Mouse (Mus musculus) T-cell, adult 2 months (primary cell): Measurements from ENCODE around the gene Cyp2j5.
"Not testable (repeated sequence)": the region's sequence is repeated elsewhere in the genome, so short reads cannot be mapped to it uniquely, and the experiment has no call there.

Experiments used
- DNase-seq: peaks from one replicate; pipeline ENCODE4 v3.0.0; 2022; ENCODE audit warnings: low spot score

Gene Cyp2j5

DNA sequence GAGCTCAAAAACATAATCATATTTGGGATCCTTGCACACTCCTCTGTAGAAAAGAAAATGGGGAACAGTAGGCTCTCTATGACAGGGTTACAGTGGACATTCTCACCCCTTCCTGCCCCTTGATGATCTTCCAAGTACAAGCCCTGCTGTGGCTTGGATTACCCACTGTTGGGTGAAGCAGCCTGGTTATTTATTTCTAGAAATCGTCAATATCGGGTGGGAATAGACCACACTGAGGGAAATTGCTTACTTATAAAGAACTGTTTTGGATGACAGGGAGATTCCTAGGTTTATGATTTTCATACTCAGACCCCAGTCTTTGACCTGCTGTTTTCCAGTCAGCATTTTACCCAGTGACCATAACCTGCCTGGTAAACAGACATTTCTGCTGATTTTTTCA lies at the start of gene Cyp2j5:
Cyp2j5 (minus strand) TSS at position 164 of the 400 bp plus-strand sequence.
- no peak for DNase-seq

DNA sequence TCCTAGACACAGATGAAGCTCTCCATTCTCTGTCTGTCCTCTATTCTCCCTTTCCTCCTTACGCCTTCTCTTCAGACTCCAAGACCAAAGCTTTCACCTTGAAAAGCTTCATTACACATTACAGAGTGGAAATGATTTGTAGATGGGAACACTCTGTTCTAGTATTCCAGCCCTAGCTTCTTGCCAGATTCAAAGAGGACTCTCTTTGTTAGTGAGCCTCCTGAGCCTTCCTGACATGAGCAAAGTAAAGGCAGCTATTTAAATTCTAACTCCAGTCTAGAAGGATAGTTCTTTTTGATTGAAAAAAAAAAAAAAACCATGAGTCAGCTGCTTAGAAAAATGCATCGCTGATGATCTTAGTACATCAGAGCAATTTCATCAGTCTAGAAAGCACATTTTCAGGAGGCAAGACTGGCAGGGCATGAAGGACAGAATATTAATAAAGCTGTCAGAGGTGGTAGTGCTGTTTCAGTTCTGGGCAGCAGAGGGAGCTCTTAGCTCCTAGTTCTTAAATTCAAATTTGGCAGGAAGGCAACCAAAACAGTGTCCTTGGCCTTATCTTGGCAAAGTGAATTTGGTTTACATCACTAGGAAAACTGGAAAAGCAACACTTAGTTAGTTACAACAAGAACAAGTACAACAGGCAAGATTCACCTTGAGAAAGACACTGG lies 41.5 kb upstream of the Cyp2j5 start:
- DNase-seq: no peak

GRCm38 (mm10) chr4:96698218-96698561 lies 34.2 kb upstream of the Cyp2j5 start:
- DNase-seq: no peak

GRCm38 (mm10) chr4:96697511-96698217 lies 33.7 kb upstream of the Cyp2j5 start:
- no peak for DNase-seq

- no peak for DNase-seq
Measured at GRCm38 (mm10) chr4:96696614-96697360, 32.8 kb upstream of the Cyp2j5 start.

GRCm38 (mm10) chr4:96687358-96687803 lies 23.4 kb upstream of the Cyp2j5 start:
- no peak for DNase-seq

DNA sequence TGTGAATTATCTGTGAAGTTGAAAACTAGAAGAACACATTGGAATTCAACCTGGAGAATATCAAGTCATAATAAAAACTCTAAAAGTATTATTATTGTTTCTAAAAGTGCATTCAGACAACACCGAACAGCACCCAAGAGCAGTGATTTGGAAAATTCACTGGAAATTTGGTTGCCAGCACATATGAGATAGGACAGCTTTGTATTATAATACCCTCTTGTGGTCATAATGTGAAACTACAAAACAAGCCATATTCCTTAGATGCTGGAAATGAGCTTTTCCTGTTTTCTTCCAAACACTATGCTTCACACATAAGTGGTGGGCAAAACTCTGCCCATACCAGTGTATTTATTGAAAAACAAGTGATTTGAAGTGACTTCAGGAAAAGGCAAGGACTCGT lies 19.5 kb upstream of the Cyp2j5 start:
- no peak for DNase-seq

DNA sequence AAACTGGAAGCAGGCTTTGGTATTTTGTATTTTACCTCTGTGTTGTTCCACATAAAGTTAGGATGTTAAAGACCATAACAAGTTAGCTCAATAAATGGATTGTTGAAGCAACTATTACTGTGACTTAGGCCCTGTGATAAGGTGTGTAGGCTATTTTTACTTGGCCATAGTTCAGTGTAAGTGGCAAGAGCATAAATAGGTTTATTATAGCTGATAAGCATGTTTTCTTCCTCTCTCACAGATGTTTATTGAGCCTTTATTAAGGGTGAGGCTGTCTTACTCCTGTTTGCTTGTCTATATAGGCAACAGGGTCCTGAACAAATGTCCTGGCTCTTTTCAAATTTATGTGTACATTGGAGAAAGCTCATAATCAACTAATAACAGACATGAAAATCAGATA lies 17.0 kb upstream of the Cyp2j5 start:
- DNase-seq: no peak

- DNase-seq: no peak
Measured at GRCm38 (mm10) chr4:96680233-96680632, 16.3 kb upstream of the Cyp2j5 start.

DNA sequence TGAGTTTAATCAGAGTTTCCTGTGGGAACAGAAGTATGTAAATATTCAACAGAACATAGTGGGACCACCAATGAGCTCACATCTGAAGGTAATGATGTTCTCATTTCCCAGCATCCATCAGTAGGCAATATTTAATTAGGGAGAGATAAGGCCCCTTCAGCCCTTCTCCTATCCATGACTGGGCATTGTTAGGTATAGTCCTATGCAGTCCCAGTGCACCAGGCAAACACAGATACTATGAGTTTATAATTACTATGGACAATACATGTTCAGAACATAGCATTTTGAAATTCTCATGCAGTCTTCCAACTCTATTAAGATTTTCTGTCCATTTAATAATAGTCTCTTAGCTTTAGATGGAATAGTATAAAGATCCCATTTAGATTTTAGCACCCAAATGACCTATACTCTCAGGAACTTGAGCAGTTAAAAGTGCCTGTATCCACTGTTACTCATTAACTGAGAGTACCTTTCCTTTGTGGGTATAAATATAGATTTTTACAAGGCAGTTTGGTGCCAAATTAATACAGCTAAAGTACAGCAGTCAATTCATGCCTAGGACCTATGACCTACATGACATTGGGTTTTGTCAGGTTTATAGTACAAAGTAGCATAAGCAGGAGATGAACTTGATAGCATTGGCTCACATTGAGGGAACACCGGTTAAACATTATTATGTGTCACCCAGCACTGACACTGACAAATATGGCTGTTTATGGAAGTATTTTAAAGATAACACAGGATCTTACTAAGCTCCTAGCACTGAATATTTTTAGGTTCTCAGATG lies 907 bp upstream of the Cyp2j5 start:
- no peak for DNase-seq

DNA sequence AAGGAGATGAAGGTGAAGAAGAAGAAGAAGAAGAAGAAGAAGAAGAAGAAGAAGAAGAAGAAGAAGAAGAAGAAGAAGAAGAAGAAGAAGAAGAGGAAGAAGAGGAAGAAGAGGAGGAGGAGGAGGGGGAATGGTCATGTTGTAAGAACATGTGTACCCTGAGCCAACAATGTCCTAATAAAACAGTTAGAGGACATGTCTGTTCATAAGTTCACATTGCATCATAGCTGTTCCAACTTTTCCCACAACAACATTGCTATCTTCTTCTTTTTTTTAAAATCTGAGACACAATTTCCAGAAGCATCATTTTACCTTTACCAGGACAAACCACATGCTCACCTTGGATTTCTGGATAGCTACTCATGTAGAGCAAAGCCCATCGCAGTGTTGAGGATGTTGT lies 28.5 kb downstream of the Cyp2j5 start:
- DNase-seq: no peak

- DNase-seq: no peak
Measured at GRCm38 (mm10) chr4:96622474-96622873, 41.5 kb downstream of the Cyp2j5 start.

GRCm38 (mm10) chr4:96591791-96592150 lies 72.2 kb downstream of the Cyp2j5 start:
- no peak for DNase-seq

DNA sequence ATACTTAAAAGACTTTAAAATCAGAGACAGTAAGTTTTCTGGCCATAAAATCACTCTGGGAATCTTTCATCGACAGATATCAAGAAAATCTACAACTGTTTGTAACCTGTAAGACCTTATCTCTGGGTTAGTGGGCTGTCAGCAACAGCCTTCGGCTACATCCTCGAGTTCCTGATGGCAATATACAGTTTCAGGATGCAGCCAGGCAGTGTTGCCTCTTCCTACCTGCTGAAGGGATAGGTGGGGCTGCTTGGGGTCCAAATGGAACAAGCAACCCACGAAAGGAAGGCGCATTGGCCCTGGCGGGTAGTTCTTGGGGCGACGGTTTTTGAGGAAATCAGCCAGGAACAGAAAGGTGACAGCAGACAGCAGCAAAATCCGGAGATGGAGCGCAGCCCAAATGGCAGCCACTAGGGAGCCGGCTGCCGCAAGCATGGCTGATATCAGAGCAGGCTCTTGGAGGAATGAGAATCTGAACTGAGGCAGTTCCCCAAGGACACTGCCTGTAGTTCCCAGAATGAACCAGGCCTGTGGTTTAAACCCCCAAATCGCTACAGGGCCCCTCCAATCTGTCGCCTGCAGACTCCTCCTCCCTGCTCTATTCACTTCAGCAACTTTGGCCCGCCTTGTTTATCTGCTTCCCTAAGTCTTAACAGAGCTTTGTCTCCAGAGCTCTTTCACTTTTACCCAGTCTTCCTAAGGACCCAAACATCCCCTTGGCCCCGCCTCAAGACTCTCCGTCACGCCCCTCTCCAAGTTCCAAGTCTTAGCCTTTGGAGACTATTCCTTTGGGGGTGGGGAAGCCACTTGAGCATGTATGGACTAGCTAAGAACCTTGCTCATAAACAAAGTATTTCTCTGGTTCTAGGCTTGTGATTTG lies 72.8 kb downstream of the Cyp2j5 start, which contains the start of gene Cyp2j9:
Cyp2j9 (minus strand) TSS at position 668 of the 880 bp plus-strand sequence.
- no peak for DNase-seq

GRCm38 (mm10) chr4:96581425-96582088 lies 82.4 kb downstream of the Cyp2j5 start:
- no peak for DNase-seq

DNA sequence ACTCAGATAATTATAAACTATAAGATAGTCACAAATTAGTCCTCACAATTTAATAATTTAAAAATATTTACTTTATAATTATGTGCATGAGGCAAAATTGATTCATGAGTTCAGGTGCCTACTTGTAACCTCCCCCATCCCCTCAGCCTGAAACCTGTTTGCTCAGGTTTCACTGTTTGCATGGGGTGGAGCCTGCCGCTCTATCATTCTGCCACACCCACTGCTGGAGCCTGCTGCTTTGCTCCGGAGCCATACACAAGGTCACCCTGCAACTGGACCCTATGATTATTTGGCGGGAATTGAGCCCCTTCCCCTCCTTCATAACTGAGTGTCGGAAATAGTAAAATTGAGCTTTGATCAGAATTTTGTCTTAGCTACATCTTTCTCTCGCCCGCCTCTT lies 83.6 kb downstream of the Cyp2j5 start:
- DNase-seq: not testable (repeated sequence)
